Mouse (Mus musculus): ENCODE results near the gene Padi6.

Padi6 gene

DNA sequence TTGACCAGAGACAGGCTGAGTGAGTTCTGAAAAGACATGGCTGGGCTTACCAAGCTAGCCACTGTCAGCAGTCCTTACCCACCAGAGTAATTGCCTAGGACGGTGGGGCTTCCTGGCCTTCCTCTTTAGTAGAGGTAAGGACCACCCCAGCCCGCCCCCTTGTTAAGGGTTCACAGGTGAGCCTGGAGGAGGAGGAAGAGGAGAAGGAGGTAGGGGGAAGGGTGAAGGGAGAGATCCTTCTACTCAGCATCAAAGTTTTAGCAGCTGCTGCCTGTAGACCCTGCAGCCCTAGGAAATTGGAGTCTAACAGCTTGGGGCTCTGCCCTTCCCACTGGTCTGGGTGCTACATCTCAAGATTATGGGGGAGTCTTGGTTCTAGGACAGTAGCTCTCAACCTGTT is at the start of gene Padi6:
TSS of gene Padi6 (minus strand) at position 101 of the 400 bp plus-strand sequence.
- DNase-seq (ENCODE audit: low spot score): no peak

- DNase-seq (ENCODE audit: low spot score): no peak
These were observed 48.6 kb upstream of the Padi6 start for GRCm38 (mm10) chr4:140791071-140791470.

GRCm38 (mm10) chr4:140789983-140790382 is 47.5 kb upstream of the Padi6 start:
- DNase-seq (ENCODE audit: low spot score): no peak

- DNase-seq (ENCODE audit: low spot score): peak; percentile 48
These were observed 46.5 kb upstream of the Padi6 start for GRCm38 (mm10) chr4:140788983-140789382.

GRCm38 (mm10) chr4:140788264-140788663 is 45.8 kb upstream of the Padi6 start:
- DNase-seq (ENCODE audit: low spot score): no peak

DNA sequence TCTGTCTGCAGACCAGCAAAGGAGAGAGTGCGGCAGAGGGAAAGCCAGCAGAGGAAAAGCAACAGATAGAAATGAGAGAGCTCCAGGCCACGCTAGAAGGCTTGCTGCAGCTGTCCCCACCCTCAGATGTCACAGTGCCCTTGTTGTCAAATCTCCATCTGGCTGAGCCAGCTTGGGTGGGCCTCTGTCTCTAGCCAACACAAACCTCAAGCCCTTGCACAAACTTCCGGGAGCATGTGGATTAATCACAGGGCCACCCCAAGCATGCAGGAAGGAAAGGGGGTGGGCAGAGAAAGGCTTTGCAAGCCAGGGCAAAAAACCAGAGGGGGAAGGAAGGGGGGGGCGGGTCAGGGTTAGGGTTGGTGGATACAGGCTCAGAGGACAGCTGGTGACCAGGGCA is 45.0 kb upstream of the Padi6 start:
- DNase-seq (ENCODE audit: low spot score): no peak

DNA sequence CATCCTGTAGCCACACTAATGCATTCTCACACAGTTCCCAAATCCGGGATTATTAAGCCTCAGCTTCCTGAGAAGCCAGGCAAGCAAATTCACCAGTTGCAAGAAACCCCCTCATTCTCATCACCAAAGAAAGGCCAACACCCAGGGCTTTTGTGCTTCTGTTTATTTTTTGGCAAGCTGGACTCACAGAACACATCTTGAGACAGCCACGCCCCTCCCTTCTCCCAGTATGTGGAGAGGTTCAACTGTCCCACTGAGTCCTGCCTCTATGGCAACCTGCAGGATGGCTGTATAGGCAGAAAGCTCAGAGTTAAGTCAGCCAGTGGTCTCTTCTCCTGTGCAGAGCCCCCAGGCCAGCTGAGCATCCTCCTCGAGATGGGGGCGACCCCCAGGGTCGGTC is 42.8 kb upstream of the Padi6 start:
- no peak for DNase-seq (ENCODE audit: low spot score)

GRCm38 (mm10) chr4:140784292-140784945 is 42.0 kb upstream of the Padi6 start:
- DNase-seq (ENCODE audit: low spot score): no peak

DNA sequence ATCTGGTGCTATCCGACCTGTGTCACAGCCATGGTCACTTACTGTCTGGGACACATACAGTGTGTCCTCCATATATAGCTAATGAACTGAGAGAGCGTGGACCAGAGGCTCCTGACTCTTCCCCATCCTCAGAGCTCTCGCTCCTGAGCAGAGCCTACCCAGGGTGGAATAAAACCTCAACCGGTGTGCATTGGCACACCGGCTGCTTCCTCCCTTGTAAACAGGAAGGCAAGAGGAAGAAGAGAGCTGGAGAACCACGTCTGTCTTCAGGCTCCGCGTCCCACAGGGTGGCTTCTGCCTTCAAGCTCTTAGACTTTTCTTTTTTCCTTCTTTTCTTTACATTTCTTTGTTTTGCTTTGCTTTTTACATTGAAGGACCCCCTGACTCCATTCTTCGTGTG is 40.4 kb upstream of the Padi6 start:
- DNase-seq (ENCODE audit: low spot score): no peak

DNA sequence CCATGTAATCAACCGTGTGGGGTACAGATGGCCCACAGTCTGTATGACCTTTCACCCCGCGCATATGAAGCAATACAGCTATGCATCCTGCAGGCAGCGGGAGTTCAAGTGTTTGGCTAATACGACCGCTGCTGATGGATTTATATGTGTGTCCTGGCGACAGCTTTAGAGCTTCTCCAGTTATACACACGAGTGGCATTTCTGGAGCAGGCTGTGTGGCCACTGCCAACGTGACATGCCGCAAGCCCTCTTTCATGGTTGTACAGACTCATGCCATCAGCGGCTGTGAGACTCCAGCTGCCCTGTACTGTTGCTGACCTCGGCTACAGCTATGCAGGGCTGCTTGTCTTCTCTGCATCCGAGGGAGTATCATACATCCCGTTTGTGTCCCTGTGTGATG is 38.1 kb upstream of the Padi6 start:
- no peak for DNase-seq (ENCODE audit: low spot score)

- DNase-seq (ENCODE audit: low spot score): peak; percentile 90
These were observed 37.5 kb upstream of the Padi6 start for GRCm38 (mm10) chr4:140779803-140780397.

GRCm38 (mm10) chr4:140776623-140777022 is 34.2 kb upstream of the Padi6 start:
- DNase-seq (ENCODE audit: low spot score): no peak

DNA sequence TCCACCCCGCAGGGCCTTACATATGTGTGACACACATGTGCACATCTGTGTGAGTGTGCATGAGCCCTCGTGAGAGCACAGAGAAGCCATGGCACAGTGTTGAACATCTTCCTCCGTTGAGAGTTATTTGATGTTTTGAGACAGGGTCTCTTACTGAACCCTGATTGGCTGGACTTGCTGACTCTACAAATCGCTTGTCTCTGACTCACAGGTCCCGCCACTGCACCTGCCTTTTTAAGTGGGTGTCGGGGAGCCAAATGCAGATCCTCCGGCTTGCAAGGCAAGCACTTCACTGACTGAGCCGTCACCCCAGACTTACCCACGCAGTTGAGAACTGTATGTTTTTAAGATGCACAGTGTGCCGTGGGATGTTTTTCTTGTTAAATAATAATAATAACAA is 33.4 kb upstream of the Padi6 start:
- no peak for DNase-seq (ENCODE audit: low spot score)

- DNase-seq (ENCODE audit: low spot score): no peak
These were observed 32.5 kb upstream of the Padi6 start for GRCm38 (mm10) chr4:140774893-140775292.

- no peak for DNase-seq (ENCODE audit: low spot score)
These were observed 31.8 kb upstream of the Padi6 start, which contains the start of gene Padi4 for GRCm38 (mm10) chr4:140774025-140774800. Gene Padi4, minus strand, starts transcription at chr4:140774236.

DNA sequence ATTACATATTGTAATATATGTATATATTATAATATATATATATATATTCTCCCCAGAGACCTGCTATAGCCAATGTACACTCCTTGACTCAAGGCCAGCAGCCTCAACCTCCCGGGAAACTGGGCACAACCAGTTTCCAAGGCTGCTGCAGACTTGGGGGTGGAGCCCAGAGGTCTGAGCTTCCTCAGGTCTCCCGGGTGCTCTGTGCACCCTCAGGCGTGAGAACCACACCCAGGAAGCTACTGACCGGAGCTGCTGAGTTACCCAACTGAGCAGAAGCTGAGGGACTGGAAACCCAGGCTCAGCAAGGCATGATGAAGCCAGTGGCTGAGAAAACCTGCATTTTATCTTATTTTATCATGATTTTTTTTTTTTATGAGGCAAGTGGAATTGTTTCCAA is 28.6 kb upstream of the Padi6 start:
- DNase-seq (ENCODE audit: low spot score): peak; percentile 39

DNA sequence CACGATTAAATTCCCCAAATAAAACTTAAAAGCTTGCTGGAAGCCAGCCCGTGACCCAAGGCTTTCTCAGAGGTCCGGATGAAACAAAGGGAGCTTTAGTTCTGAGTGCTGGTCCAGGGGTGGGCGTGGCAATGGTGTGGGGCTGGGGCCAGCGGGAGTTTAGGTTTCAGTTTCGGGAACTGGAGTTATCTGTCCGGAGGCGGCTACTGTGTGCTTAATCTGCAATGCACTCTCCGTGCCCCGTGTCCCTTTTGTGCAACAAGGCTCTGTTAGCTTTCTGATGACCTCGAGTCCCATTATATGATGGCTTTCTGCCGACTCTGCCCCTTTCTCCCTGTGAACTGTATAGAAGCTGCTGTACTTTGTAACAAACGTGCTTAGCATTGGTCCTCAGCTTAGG is 28.0 kb upstream of the Padi6 start:
- DNase-seq (ENCODE audit: low spot score): peak; percentile 54

DNA sequence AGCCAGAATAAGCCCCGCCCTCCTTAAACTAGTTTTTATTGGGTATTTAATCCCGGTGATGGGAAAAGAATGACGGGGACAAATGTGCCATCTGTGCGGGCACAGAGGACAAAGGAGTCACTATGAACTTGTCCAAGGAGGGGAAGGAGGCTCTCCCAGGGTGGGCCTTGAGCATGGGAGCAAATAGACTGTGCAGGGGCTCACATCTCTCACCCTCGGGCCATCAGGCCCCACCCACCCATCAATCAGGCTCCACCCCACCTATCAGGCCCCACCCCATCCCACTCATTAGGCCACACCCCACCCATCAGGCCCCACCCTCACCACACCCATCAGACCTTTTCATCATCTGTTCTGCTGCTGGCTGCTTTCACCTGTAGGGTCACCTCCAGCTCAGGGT is 26.5 kb upstream of the Padi6 start:
- no peak for DNase-seq (ENCODE audit: low spot score)

- DNase-seq (ENCODE audit: low spot score): no peak
These were observed 23.5 kb upstream of the Padi6 start for GRCm38 (mm10) chr4:140765936-140766335.

DNA sequence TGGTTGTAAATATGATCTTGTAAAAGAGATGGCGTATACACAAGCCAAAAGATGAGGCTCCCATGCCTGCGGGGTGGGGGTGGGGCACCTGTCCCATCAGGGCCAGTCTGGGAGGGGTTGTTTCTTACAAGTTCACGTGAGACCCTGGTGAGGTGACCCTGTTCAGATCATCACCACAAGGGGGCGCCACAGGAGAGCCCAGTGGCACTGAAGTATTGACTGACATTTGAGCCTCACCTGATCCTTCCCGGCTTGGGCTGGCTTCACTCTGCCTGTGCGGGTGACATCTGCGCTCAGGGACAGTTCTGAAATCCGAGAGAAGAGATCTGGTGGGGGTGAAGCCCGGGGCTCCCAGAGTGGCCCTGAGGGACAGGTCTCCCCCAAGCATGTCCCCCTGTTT is 20.7 kb upstream of the Padi6 start:
- peak; percentile 64 for DNase-seq (ENCODE audit: low spot score)

DNA sequence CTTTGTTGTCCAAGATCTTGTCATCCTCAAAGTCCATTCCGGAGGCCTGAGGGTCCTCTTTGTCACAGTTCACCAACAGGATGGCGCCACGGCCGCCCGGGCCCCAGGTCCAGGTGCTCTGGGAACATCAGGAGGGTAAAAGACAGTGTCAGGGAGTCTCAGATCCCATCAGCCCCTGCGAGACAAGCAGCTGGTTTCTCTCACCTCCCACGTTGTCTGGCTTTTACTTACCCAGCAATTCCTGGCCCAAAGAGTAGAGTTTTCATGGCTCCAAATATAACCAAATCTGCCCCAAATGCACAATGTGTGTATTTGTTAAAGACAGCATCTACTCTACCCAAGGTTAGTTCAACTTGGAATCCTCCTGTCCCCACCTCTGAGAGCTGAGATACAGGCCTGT is 19.2 kb upstream of the Padi6 start:
- no peak for DNase-seq (ENCODE audit: low spot score)

DNA sequence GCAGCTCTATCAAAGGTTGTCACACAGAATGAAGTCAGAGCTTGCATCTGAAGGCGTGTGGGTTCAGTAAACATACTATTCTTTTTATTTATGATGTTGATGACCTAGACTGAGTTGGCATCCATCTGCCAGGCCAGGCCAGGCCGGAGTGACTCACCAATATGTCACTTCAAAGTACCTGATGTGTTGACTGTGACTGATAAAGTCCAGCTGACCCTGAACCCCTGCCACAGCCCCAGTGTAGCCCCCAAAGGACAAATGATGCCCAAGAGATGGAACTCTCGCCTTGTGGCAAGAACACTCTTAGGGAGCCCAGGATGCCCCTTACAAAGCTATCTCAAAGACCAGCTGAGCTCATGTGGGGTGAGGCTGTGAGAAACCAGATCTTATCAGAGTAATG is 13.4 kb upstream of the Padi6 start:
- DNase-seq (ENCODE audit: low spot score): no peak

DNA sequence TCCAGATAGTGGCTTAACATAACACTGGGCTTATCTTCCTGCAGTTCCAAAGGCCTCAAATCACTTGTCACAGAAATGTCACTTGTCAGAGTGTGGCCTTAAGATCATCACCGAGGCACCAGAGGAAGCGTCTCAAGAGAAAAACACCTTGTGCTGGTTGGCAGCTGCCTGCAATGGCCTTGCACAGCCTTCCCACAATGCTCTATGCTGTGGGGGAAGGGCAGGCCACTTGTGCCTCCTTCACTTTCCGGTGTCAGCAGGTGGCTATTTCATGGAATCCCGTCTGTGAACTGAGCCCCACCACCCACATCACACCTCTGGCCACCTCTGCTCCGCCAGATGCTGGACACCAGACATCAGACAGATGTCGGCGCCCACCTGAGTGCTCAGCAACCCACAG is 10.9 kb upstream of the Padi6 start:
- no peak for DNase-seq (ENCODE audit: low spot score)
